Mouse (Mus musculus): ENCODE data around the gene Foxp1. TPM values are rescaled to one million over a fixed set of nuclear protein-coding genes. Genes with fewer than 3 reads are reported as not detected.

Foxp1 gene
- polyA plus RNA-seq, 1 experiment from 2014 or later = 74.0 TPM

- no peaks in the 10 kb centered on the region for H3K36me3 ChIP-seq
- no peak overlapping the region for H3K9ac ChIP-seq
- no peak overlapping the region for H3K27ac ChIP-seq (replicated peaks)
- no peaks in the 10 kb centered on the region for H3K9me3 ChIP-seq
- 87% methylated on average over 9 of the region's 9 CpGs for WGBS
- no peak overlapping the region for H3K4me2 ChIP-seq
- no peak overlapping the region for H3K4me3 ChIP-seq
- H3K4me1 ChIP-seq (replicated peaks) = peaks cover 6% of the 10 kb centered on the region
- ATAC-seq (ENCODE audit: low read depth) = no peak
- H3K27me3 ChIP-seq = no peaks in the 10 kb centered on the region
Measured at GRCm38 (mm10) chr6:99475040-99475439, 47.5 kb downstream of the Foxp1 start.

- no peaks in the 10 kb centered on the region for H3K27me3 ChIP-seq
- H3K4me2 ChIP-seq = no peak overlapping the region
- no peak for ATAC-seq (ENCODE audit: low read depth)
- H3K4me3 ChIP-seq = no peak overlapping the region
- no peak overlapping the region for H3K27ac ChIP-seq (replicated peaks)
- peaks cover 28% of the 10 kb centered on the region for H3K4me1 ChIP-seq (replicated peaks)
- WGBS = 87% methylated on average over 5 of the region's 5 CpGs
- no peak overlapping the region for H3K9ac ChIP-seq
- H3K36me3 ChIP-seq = no peaks in the 10 kb centered on the region
- no peaks in the 10 kb centered on the region for H3K9me3 ChIP-seq
Measured at GRCm38 (mm10) chr6:99470906-99471305, 51.6 kb downstream of the Foxp1 start.

GRCm38 (mm10) chr6:99469134-99469834 lies 53.2 kb downstream of the Foxp1 start:
- Histone ChIP-seq H3K4me1 (replicated peaks) (peaks cover 28% of the 10 kb centered on the region), H3K27ac (replicated peaks) (no peak overlapping the region), H3K9ac (no peak overlapping the region), H3K4me2 (no peak overlapping the region), H3K27me3 (no peaks in the 10 kb centered on the region), H3K9me3 (no peaks in the 10 kb centered on the region), H3K4me3 (no peak overlapping the region), H3K36me3 (no peaks in the 10 kb centered on the region)
- ATAC-seq (ENCODE audit: low read depth) = no peak
- WGBS = 59% methylated on average over 12 of the region's 12 CpGs

GRCm38 (mm10) chr6:99467831-99468230 lies 54.7 kb downstream of the Foxp1 start:
- no peak for ATAC-seq (ENCODE audit: low read depth)

GRCm38 (mm10) chr6:99467109-99467508 lies 55.4 kb downstream of the Foxp1 start:
- no peak overlapping the region for H3K4me2 ChIP-seq
- no peaks in the 10 kb centered on the region for H3K9me3 ChIP-seq
- WGBS = 19% methylated on average over 8 of the region's 8 CpGs
- H3K27me3 ChIP-seq = no peaks in the 10 kb centered on the region
- no peak overlapping the region for H3K9ac ChIP-seq
- no peak overlapping the region for H3K4me3 ChIP-seq
- peaks cover 28% of the 10 kb centered on the region for H3K4me1 ChIP-seq (replicated peaks)
- no peaks in the 10 kb centered on the region for H3K36me3 ChIP-seq
- no peak overlapping the region for H3K27ac ChIP-seq (replicated peaks)
- no peak for ATAC-seq (ENCODE audit: low read depth)

More at GRCm38 (mm10) chr6:99467831-99468230, 54.7 kb downstream of the Foxp1 start:
- H3K36me3 ChIP-seq = no peaks in the 10 kb centered on the region
- no peak overlapping the region for H3K9ac ChIP-seq
- H3K4me2 ChIP-seq = no peak overlapping the region
- WGBS = 41% methylated on average over 3 of the region's 3 CpGs
- no peaks in the 10 kb centered on the region for H3K9me3 ChIP-seq
- H3K27ac ChIP-seq (replicated peaks) = no peak overlapping the region
- no peaks in the 10 kb centered on the region for H3K27me3 ChIP-seq
- no peak overlapping the region for H3K4me3 ChIP-seq
- H3K4me1 ChIP-seq (replicated peaks) = peaks cover 28% of the 10 kb centered on the region

- 87% methylated on average over 8 of the region's 8 CpGs for WGBS
- H3K9me3 ChIP-seq = no peaks in the 10 kb centered on the region
- ATAC-seq (ENCODE audit: low read depth) = no peak
Measured at GRCm38 (mm10) chr6:99466354-99466753, 56.2 kb downstream of the Foxp1 start.

GRCm38 (mm10) chr6:99464449-99464848 lies 58.1 kb downstream of the Foxp1 start:
- Histone ChIP-seq H3K9ac (no peak overlapping the region), H3K36me3 (no peaks in the 10 kb centered on the region), H3K27ac (replicated peaks) (no peak overlapping the region), H3K4me1 (replicated peaks) (peaks cover 16% of the 10 kb centered on the region), H3K9me3 (no peaks in the 10 kb centered on the region), H3K4me3 (no peak overlapping the region), H3K27me3 (no peaks in the 10 kb centered on the region), H3K4me2 (no peak overlapping the region)
- WGBS = 78% methylated on average over 4 of the region's 4 CpGs
- no peak for ATAC-seq (ENCODE audit: low read depth)

More at GRCm38 (mm10) chr6:99466354-99466753, 56.2 kb downstream of the Foxp1 start:
- no peaks in the 10 kb centered on the region for H3K27me3 ChIP-seq
- peaks cover 28% of the 10 kb centered on the region for H3K4me1 ChIP-seq (replicated peaks)
- no peak overlapping the region for H3K4me2 ChIP-seq
- H3K4me3 ChIP-seq = no peak overlapping the region
- H3K9ac ChIP-seq = no peak overlapping the region
- no peak overlapping the region for H3K27ac ChIP-seq (replicated peaks)
- H3K36me3 ChIP-seq = no peaks in the 10 kb centered on the region

- H3K9me3 ChIP-seq = no peaks in the 10 kb centered on the region
- H3K27me3 ChIP-seq = no peaks in the 10 kb centered on the region
- no peak overlapping the region for H3K4me3 ChIP-seq
- H3K4me1 ChIP-seq (replicated peaks) = peaks cover 15% of the 10 kb centered on the region
- WGBS = 89% methylated on average over 7 of the region's 7 CpGs
- no peak overlapping the region for H3K27ac ChIP-seq (replicated peaks)
- H3K4me2 ChIP-seq = no peak overlapping the region
- ATAC-seq (ENCODE audit: low read depth) = no peak
- H3K9ac ChIP-seq = no peak overlapping the region
- no peaks in the 10 kb centered on the region for H3K36me3 ChIP-seq
Measured at GRCm38 (mm10) chr6:99463906-99464305, 58.6 kb downstream of the Foxp1 start.

GRCm38 (mm10) chr6:99458775-99459174 lies 63.7 kb downstream of the Foxp1 start:
- H3K36me3 ChIP-seq = no peaks in the 10 kb centered on the region
- no peaks in the 10 kb centered on the region for H3K9me3 ChIP-seq
- H3K4me2 ChIP-seq = no peak overlapping the region
- WGBS = 96% methylated on average over 4 of the region's 4 CpGs
- H3K9ac ChIP-seq = no peak overlapping the region
- no peak overlapping the region for H3K27ac ChIP-seq (replicated peaks)
- H3K4me1 ChIP-seq (replicated peaks) = no peaks in the 10 kb centered on the region
- H3K27me3 ChIP-seq = no peaks in the 10 kb centered on the region
- H3K4me3 ChIP-seq = no peak overlapping the region
- ATAC-seq (ENCODE audit: low read depth) = no peak

- H3K4me2 ChIP-seq = no peak overlapping the region
- no peak overlapping the region for H3K27ac ChIP-seq (replicated peaks)
- H3K4me3 ChIP-seq = no peak overlapping the region
- H3K9ac ChIP-seq = no peak overlapping the region
- ATAC-seq (ENCODE audit: low read depth) = no peak
- WGBS = 80% methylated on average over 7 of the region's 7 CpGs
- no peaks in the 10 kb centered on the region for H3K27me3 ChIP-seq
- H3K36me3 ChIP-seq = no peaks in the 10 kb centered on the region
- peaks cover 23% of the 10 kb centered on the region for H3K4me1 ChIP-seq (replicated peaks)
- no peaks in the 10 kb centered on the region for H3K9me3 ChIP-seq
Measured at GRCm38 (mm10) chr6:99453763-99454520, 68.6 kb downstream of the Foxp1 start.

- ATAC-seq (ENCODE audit: low read depth) = no peak
- Histone ChIP-seq H3K4me1 (replicated peaks) (peaks cover 23% of the 10 kb centered on the region), H3K4me3 (no peak overlapping the region), H3K9ac (no peak overlapping the region), H3K27me3 (no peaks in the 10 kb centered on the region), H3K4me2 (no peak overlapping the region), H3K36me3 (no peaks in the 10 kb centered on the region), H3K9me3 (no peaks in the 10 kb centered on the region), H3K27ac (replicated peaks) (no peak overlapping the region)
- 73% methylated on average over 2 of the region's 2 CpGs for WGBS
Measured at GRCm38 (mm10) chr6:99452638-99453185, 69.8 kb downstream of the Foxp1 start.

GRCm38 (mm10) chr6:99451479-99451878 lies 71.0 kb downstream of the Foxp1 start:
- no peak for ATAC-seq (ENCODE audit: low read depth)
- Histone ChIP-seq H3K27me3 (no peaks in the 10 kb centered on the region), H3K9ac (no peak overlapping the region), H3K9me3 (no peaks in the 10 kb centered on the region), H3K4me2 (no peak overlapping the region), H3K4me1 (replicated peaks) (peaks cover 23% of the 10 kb centered on the region), H3K27ac (replicated peaks) (no peak overlapping the region), H3K36me3 (no peaks in the 10 kb centered on the region), H3K4me3 (no peak overlapping the region)
- 45% methylated on average over 11 of the region's 11 CpGs for WGBS

All from neural tube, embryonic 13.5 days (tissue).